Comparison of ENCODE assay signal across 8 mouse cellular contexts in the genomic region with DNA sequence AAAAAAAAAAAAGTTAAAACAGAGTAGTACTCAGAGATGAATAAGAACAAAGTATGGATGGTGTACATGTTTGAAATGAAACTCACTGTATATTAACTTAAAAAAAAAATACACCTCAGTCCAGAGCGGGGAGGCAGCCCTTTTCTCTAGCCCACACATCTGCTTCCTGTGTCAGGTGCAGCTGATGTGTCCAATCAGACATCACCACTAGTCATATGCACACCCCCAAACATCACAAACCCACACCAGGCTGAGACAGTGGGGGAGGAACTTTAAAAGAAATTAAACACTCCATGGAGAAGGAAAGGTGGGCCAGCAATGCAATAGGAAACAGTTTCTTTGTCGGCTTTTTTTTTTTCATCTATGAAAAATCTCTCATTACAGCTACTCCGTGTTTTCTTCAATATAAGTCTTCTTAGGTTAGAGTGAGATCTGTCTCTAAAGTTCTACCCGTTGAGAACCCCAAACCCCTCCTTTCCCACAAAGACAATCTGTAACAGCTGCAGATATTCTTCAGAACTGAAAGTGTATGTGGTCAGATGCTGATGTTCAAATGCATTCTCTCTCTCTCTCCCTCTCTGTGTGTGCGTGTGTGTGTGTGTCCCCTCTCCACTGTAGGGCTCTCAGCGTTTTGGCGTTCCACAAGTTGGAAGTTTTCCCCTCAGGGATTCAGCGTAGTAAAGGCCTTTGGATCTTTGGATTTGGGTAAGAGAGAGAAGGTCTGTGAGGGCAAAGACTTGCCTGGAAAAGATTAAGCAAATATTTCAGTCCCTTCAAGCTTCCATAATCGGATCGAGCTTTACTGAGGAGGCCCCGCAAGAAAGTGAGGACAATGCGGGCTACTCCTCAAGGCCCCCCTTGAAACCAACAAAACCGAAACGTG. TPM values are rescaled to one million over a fixed set of nuclear protein-coding genes. Genes with fewer than 3 reads are reported as not detected.
DNase-seq lines count a peak whose midpoint lies in the region; ATAC-seq and TF ChIP-seq lines count a peak whose summit lies in the region.

No protein-coding gene starts in this region.

- peak overlapping the region; percentile 89 for H3K4me3 ChIP-seq in heart, embryonic 16.5 days (ENCODE audit: low read length)
- peak overlapping the region; percentile 76 for H3K4me3 ChIP-seq in G1E (ENCODE audit: low read depth, low read length)
- H3K4me3 ChIP-seq in macrophage (ENCODE audit: inconsistent target), result peak overlapping the region; percentile 98

- H3K36me3 ChIP-seq in heart, embryonic 16.5 days (ENCODE audit: control insufficient read depth, insufficient read depth), result peaks cover 24% of the 10 kb centered on the region
- H3K36me3 ChIP-seq in G1E (replicated peaks), result peaks cover 12% of the 10 kb centered on the region
- peaks cover 32% of the 10 kb centered on the region for H3K36me3 ChIP-seq in macrophage (ENCODE audit: inconsistent target)

- peak overlapping the region; percentile 91 for H3K4me2 ChIP-seq in heart, embryonic 16.5 days (ENCODE audit: low read depth, low read length)

- H3K4me1 ChIP-seq in heart, embryonic 16.5 days (ENCODE audit: control insufficient read depth, insufficient read depth, low read length), result peaks cover 18% of the 10 kb centered on the region
- H3K4me1 ChIP-seq in G1E (ENCODE audit: insufficient read depth, low read depth, low read length), result peaks cover 17% of the 10 kb centered on the region

- H3K27ac ChIP-seq in heart, embryonic 16.5 days (ENCODE audit: low read length), result peak overlapping the region; percentile 75
- H3K27ac ChIP-seq in macrophage, result no peak overlapping the region

- no peak for ATAC-seq in heart, embryonic 16.5 days (replicated peaks; ENCODE audit: extremely low read depth, insufficient read depth, low FRiP score)
- no peak for ATAC-seq in G1E (ENCODE audit: extremely low read depth, insufficient number of reproducible peaks, low FRiP score, poor library complexity, severe bottlenecking)
- ATAC-seq in granulocyte monocyte progenitor cell, adult 5-6 weeks (replicated peaks; ENCODE audit: poor library complexity, severe bottlenecking), result peak; percentile 41; the same call in 1 of the 2 replicates

- no peaks in the 10 kb centered on the region for H3K79me2 ChIP-seq in macrophage (ENCODE audit: inconsistent target)

- H3K9me3 ChIP-seq in heart, embryonic 16.5 days (replicated peaks; ENCODE audit: control insufficient read depth, low read length), result no peaks in the 10 kb centered on the region
- no peaks in the 10 kb centered on the region for H3K9me3 ChIP-seq in G1E (replicated peaks)

- TF ChIP-seq CTCF in G1E (IDR thresholded peaks at IDR 0.05; ENCODE audit: low read depth, low read length), result no peak

- intact Hi-C loops in heart, postnatal 14 days (cut with DNase I), result no loop called here

- no peaks in the 10 kb centered on the region for H3K27me3 ChIP-seq in heart, embryonic 16.5 days (ENCODE audit: control insufficient read depth, insufficient read depth, low read length)
- H3K27me3 ChIP-seq in G1E (ENCODE audit: insufficient read depth, low read length), result no peaks in the 10 kb centered on the region; the same call in 1 of the 2 replicates

- H3K9ac ChIP-seq in heart, embryonic 16.5 days (ENCODE audit: low read length), result peak overlapping the region; percentile 87

- 14% methylated on average over 14 of the region's 14 CpGs for WGBS in heart, embryonic 16.5 days
- 2% methylated on average over 13 of the region's 14 CpGs for WGBS in macrophage (ENCODE audit: missing documents)

- no peak for DNase-seq in heart, postnatal 14 days
- peak; percentile 43 for DNase-seq in G1E (ENCODE audit: low spot score)
- no peak for DNase-seq in ovary, adult 18-20 months (ENCODE audit: low spot score)
- no peak for DNase-seq in cerebellum, postnatal 14 days
- no peak for DNase-seq in adrenal gland, postnatal 25 days

RNA-seq across cellular contexts. Expression of a gene that starts 0.7 kb away (rescaled TPM):
- polyA plus RNA-seq in heart, embryonic 16.5 days (2015; fragmentation: Nextera tagmentation; extraction: Ambion mirVana), result 84.4 and 85.7 TPM in 2 replicates
- total RNA-seq in heart, postnatal 14 days (2021), result 100 to 1,000 TPM in 1 of 2 experiments, 10 to 100 TPM in 1; 89.5 to 104 TPM
- total RNA-seq in G1E (2014; fragmentation: Nextera tagmentation) (41.0 and 46.7 TPM in 2 replicates), G1E (2017) (12.3 and 14.5 TPM in 2 replicates)
- polyA plus RNA-seq in G1E (2012) (14.4 and 15.2 TPM in 2 replicates), macrophage (2018) (11.1 to 58.2 TPM (median 32.4 TPM) in 3 replicates)
- total RNA-seq in granulocyte monocyte progenitor cell, adult 5-6 weeks (2014; fragmentation: Nextera tagmentation), result 10.8 and 19.3 TPM in 2 replicates
- 5.1 and 12.2 TPM in 2 replicates for total RNA-seq in granulocyte monocyte progenitor cell, adult 5-6 weeks (2017)
- 100 to 1,000 TPM in 1 of 26 experiments, 10 to 100 TPM in 22, 1 to 10 TPM in 3; 6.3 to 109 (median 28.2) TPM for total RNA-seq in macrophage (2018; cell fraction: chromatin; rRNA removed)
- total RNA-seq in macrophage (2018; cell fraction: cytosol; rRNA removed), result 10 to 100 TPM; 11.1 to 37.3 (median 21.5) TPM
- total RNA-seq in macrophage (2018; cell fraction: nucleus; rRNA removed), result 10 to 100 TPM in 25 of 26 experiments, 1 to 10 TPM in 1; 10.0 to 64.9 (median 17.6) TPM
- total RNA-seq in adrenal gland, postnatal 25 days (2021), result 105 and 147 TPM in 2 replicates

RNA-seq across cellular contexts. Expression of a gene that starts 49.1 kb away (rescaled TPM):
- polyA plus RNA-seq in heart, embryonic 16.5 days (2015; fragmentation: Nextera tagmentation; extraction: Ambion mirVana), result 62.2 and 66.0 TPM in 2 replicates
- 10 to 100 TPM; 22.8 to 37.2 TPM for total RNA-seq in heart, postnatal 14 days (2021)
- total RNA-seq in G1E (2014; fragmentation: Nextera tagmentation) (274 and 321 TPM in 2 replicates), G1E (2017) (77.5 and 80.3 TPM in 2 replicates)
- polyA plus RNA-seq in G1E (2012) (130 and 167 TPM in 2 replicates), macrophage (2018) (113 to 295 TPM (median 267 TPM) in 3 replicates)
- 69.8 and 122 TPM in 2 replicates for total RNA-seq in granulocyte monocyte progenitor cell, adult 5-6 weeks (2014; fragmentation: Nextera tagmentation)
- total RNA-seq in granulocyte monocyte progenitor cell, adult 5-6 weeks (2017), result 83.4 and 95.4 TPM in 2 replicates
- 10 to 100 TPM in 23 of 26 experiments, 1 to 10 TPM in 3; 3.2 to 47.9 (median 19.3) TPM for total RNA-seq in macrophage (2018; cell fraction: chromatin; rRNA removed)
- 100 to 1,000 TPM; 127 to 273 (median 180) TPM for total RNA-seq in macrophage (2018; cell fraction: cytosol; rRNA removed)
- total RNA-seq in macrophage (2018; cell fraction: nucleus; rRNA removed), result 10 to 100 TPM; 17.7 to 73.0 (median 39.7) TPM
- 13.8 and 32.0 TPM in 2 replicates for total RNA-seq in adrenal gland, postnatal 25 days (2021)
